Mouse (Mus musculus) thymus, adult 2 months (tissue): ENCODE measurements around the gene Ccdc28a. TPM values are rescaled to one million over a fixed set of nuclear protein-coding genes. Genes with fewer than 3 reads are reported as not detected.

Experiments
- DNase-seq: peaks from one replicate; pipeline ENCODE4 v3.0.0; 2021
- H3K27ac ChIP-seq: fragments of 200-500 bp; 2 replicates; pipeline ENCODE4 v1.5.1; 2012; ENCODE audit warnings: low read length, control low read depth; ENCODE audit not compliant: control insufficient read depth, insufficient read depth
- H3K27me3 ChIP-seq: fragments of 200-500 bp; 2 replicates; pipeline ENCODE4 v1.6.1; 2012; ENCODE audit warnings: mild to moderate bottlenecking, low read length, moderate library complexity, mixed read lengths; ENCODE audit not compliant: control insufficient read depth, insufficient read depth
- H3K36me3 ChIP-seq: fragments of 200-500 bp; 2 replicates; pipeline ENCODE4 v1.6.1; 2012; ENCODE audit warnings: mild to moderate bottlenecking, low read length, moderate library complexity; ENCODE audit not compliant: control insufficient read depth, insufficient read depth
- H3K4me1 ChIP-seq: fragments of 200-500 bp; replicated peaks from 2 replicates; pipeline ENCODE4 v1.6.1; 2012; ENCODE audit warnings: low read length; ENCODE audit not compliant: control insufficient read depth, insufficient read depth
- H3K4me3 ChIP-seq: fragments of 200-500 bp; 2 replicates; pipeline ENCODE4 v1.5.1; 2012; ENCODE audit warnings: mild to moderate bottlenecking, low read length, control low read depth, moderate library complexity; ENCODE audit not compliant: control insufficient read depth, insufficient read depth
- CTCF ChIP-seq: fragments of 200-500 bp; IDR thresholded peaks from 2 replicates; pipeline ENCODE4 v1.5.1; 2012; ENCODE audit warnings: mild to moderate bottlenecking, control low read depth, low read length, moderate library complexity, borderline replicate concordance; ENCODE audit not compliant: control insufficient read depth, poor library complexity, insufficient read depth; ENCODE audit errors: extremely low read depth
- POLR2A ChIP-seq: fragments of 200-500 bp; IDR thresholded peaks from 2 replicates; pipeline ENCODE4 v1.6.1; 2012; ENCODE audit warnings: mild to moderate bottlenecking, low read length, control low read depth, moderate library complexity; ENCODE audit not compliant: control insufficient read depth, poor library complexity, insufficient read depth; ENCODE audit errors: extremely low read depth
- WGBS: fragments of 180-500 bp; shearing (Covaris S2); methylation state at CpG from one replicate; pipeline ENCODE4 v1.1.7; 2018; 5-methylcytosine and 5-hydroxymethylcytosine counted together
- polyA plus RNA-seq: library from polyadenylated mRNA; depleted of rRNA; stranded (reverse); fragments of >200 nt; gene quantifications from 2 replicates; pipeline ENCODE4 v1.2.3, GENCODE M21; 2012; rRNA removed

Gene Ccdc28a
- polyA plus RNA-seq = 27.8 and 40.5 TPM in 2 replicates

- no peaks in the 10 kb centered on the region for H3K27me3 ChIP-seq
- no peaks in the 10 kb centered on the region for H3K36me3 ChIP-seq
- H3K4me1 ChIP-seq = no peaks in the 10 kb centered on the region; the same call in 1 of the 2 replicates
- peak; percentile 96 for DNase-seq
- TF ChIP-seq CTCF (0 out of 2 replicates have a peak, but pooled peaks have one; percentile 30), POLR2A (peak; percentile 84)
- peak within 1 kb of the TSS; percentile 87 for H3K4me3 ChIP-seq
- peak within 1 kb of the TSS; percentile 59 for H3K27ac ChIP-seq
- WGBS = 1% methylated on average over 41 of the region's 41 CpGs
Observed at GRCm38 (mm10) chr10:18234560-18235401, at the start of gene Ccdc28a. Gene Ccdc28a, minus strand, starts transcription at chr10:18234998.

DNA sequence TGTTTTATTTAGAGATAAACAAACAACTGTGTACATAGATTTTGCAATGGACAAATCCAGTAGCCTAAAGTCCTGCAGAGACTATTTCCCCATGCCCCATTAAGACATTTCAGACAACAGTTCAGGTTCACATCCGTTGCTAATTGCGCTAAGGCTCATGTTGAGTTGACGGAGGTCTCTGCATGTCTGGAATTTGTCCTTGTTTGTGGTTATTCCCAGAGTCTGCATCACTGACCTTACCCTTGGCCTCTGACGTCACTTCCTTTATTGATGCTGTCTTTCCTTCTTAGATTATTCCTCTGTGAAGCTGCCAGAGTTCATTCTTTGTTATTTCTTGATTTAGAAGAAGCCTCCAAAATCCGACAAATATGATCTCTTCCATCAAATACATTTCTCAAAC is 49.2 kb upstream of the Ccdc28a start:
- Histone ChIP-seq H3K36me3 (no peaks in the 10 kb centered on the region), H3K27me3 (no peaks in the 10 kb centered on the region), H3K27ac (no peak overlapping the region), H3K4me1 (no peaks in the 10 kb centered on the region), H3K4me3 (no peak overlapping the region)
- TF ChIP-seq POLR2A = no peak
- TF ChIP-seq CTCF = no peak
- DNase-seq = no peak
- 93% methylated on average over 5 of the region's 5 CpGs for WGBS

DNA sequence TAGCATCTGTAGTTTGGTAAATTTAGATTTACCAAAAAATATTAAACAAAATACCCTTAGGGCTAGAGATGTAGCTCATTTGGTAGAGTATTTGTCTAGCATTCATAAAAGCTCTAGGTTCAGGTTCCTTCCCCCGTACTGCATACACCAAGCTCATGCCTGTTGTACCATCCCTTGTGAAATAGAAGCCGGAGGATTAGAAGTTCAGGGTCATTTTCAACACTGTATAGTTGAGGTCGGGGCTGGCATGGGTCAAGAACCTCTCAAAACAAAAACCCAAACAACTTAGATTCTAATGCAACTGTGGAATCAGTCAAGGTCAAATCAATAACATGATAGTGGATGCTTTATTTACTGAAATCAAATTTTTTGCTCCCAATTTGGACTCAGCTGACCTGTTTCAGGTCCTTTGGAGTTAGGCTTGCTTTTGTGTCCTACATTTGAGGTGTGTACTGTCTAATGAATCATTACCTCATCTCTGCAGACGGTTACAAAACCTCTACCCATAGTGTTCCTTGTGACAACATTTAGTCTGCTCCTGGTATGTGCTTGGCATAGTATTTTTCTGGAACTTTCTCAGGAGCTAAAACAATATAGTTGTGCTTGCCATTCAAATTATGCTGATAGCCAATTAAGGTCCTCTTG is 41.4 kb upstream of the Ccdc28a start:
- no peak for DNase-seq
- no peaks in the 10 kb centered on the region for H3K36me3 ChIP-seq
- TF ChIP-seq POLR2A (no peak), CTCF (no peak)
- no peak overlapping the region for H3K4me3 ChIP-seq
- no peak overlapping the region for H3K27ac ChIP-seq
- no peaks in the 10 kb centered on the region for H3K27me3 ChIP-seq
- WGBS = 96% methylated on average over 4 of the region's 4 CpGs
- no peaks in the 10 kb centered on the region for H3K4me1 ChIP-seq

DNA sequence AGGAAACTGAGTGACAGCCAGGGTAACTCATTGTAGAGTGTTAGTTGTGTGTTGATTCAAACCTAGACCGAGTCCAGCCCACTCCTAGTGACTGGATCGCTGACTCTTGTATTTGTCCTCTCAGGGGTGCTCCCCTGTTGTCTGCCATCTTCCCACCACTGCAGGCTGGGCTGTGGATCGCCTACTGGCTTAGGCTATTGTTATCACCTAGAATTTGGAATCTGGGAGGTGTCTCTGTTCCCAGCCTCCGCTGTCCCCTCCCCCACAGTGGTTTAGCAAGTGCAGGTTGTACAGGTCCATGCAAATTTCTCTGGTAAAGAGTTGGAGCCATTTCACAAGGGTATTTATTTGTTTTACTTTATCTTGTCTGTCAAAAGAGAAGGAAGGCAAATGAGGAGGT is 16.5 kb upstream of the Ccdc28a start:
- Histone ChIP-seq H3K4me3 (no peak overlapping the region), H3K4me1 (no peaks in the 10 kb centered on the region), H3K27ac (no peak overlapping the region), H3K36me3 (no peaks in the 10 kb centered on the region), H3K27me3 (no peaks in the 10 kb centered on the region)
- no peak for DNase-seq
- TF ChIP-seq CTCF = no peak
- no peak for TF ChIP-seq POLR2A
- 99% methylated on average over 4 of the region's 4 CpGs for WGBS

- WGBS = 30% methylated on average over 2 of the region's 2 CpGs
- DNase-seq = no peak
- H3K27ac ChIP-seq = no peak overlapping the region
- H3K4me3 ChIP-seq = no peak overlapping the region
- H3K36me3 ChIP-seq = no peaks in the 10 kb centered on the region
- no peak for TF ChIP-seq CTCF
- H3K4me1 ChIP-seq = no peaks in the 10 kb centered on the region
- H3K27me3 ChIP-seq = no peaks in the 10 kb centered on the region
Observed at GRCm38 (mm10) chr10:18243614-18244013, 8.8 kb upstream of the Ccdc28a start.

- no peaks in the 10 kb centered on the region for H3K27me3 ChIP-seq
- DNase-seq = no peak
- WGBS = 92% methylated on average over 7 of the region's 7 CpGs
- TF ChIP-seq POLR2A (no peak), CTCF (no peak)
- H3K4me1 ChIP-seq = no peaks in the 10 kb centered on the region; the same call in 1 of the 2 replicates
- H3K27ac ChIP-seq = no peak overlapping the region
- H3K36me3 ChIP-seq = no peaks in the 10 kb centered on the region
- H3K4me3 ChIP-seq = no peak overlapping the region
Observed at GRCm38 (mm10) chr10:18237191-18237590, 2.4 kb upstream of the Ccdc28a start.
